Mouse (Mus musculus) kidney, embryonic 15.5 days (tissue): ENCODE results near the gene Agrp. TPM values are rescaled to one million over a fixed set of nuclear protein-coding genes. Genes with fewer than 3 reads are reported as not detected.
"Not testable (repeated sequence)": the region's sequence is repeated elsewhere in the genome, so short reads cannot be mapped to it uniquely, and the experiment has no call there.

Experiments
- ATAC-seq: fragments of 200-750 bp; cut with Nextera tagmentation; replicated peaks from 2 replicates; pipeline ENCODE4 v1.8.0; 2017; ENCODE audit warnings: moderate TSS enrichment; ENCODE audit not compliant: low FRiP score
- H3K27ac ChIP-seq: fragments of 300-500 bp; sonication (generic); 2 replicates; pipeline ENCODE4 v1.5.1; 2015; ENCODE audit warnings: mild to moderate bottlenecking, inconsistent platforms
- H3K27me3 ChIP-seq: fragments of 300-500 bp; sonication (generic); 2 replicates; pipeline ENCODE4 v1.6.1; 2015; ENCODE audit warnings: inconsistent platforms
- H3K36me3 ChIP-seq: fragments of 300-500 bp; sonication (generic); 2 replicates; pipeline ENCODE4 v1.6.1; 2015; ENCODE audit warnings: inconsistent platforms
- H3K4me1 ChIP-seq: fragments of 300-500 bp; sonication (generic); 2 replicates; pipeline ENCODE4 v1.6.1; 2015; ENCODE audit warnings: inconsistent platforms
- H3K4me2 ChIP-seq: fragments of 300-500 bp; sonication (generic); 2 replicates; pipeline ENCODE4 v1.6.1; 2015; ENCODE audit warnings: moderate library complexity, mild to moderate bottlenecking, inconsistent platforms
- H3K4me3 ChIP-seq: fragments of 300-500 bp; sonication (generic); replicated peaks from 2 replicates; pipeline ENCODE4 v1.5.1; 2015; ENCODE audit warnings: mild to moderate bottlenecking, inconsistent platforms
- H3K9ac ChIP-seq: fragments of 300-500 bp; sonication (generic); 2 replicates; pipeline ENCODE4 v1.6.1; 2015; ENCODE audit warnings: mild to moderate bottlenecking, inconsistent platforms
- H3K9me3 ChIP-seq: fragments of 300-500 bp; sonication (generic); replicated peaks from 2 replicates; pipeline ENCODE4 v1.6.1; 2016; ENCODE audit warnings: inconsistent platforms
- WGBS: fragments of 180-500 bp; shearing (Covaris S2); methylation state at CpG from one replicate; pipeline ENCODE4 v1.1.7; 2015; ENCODE audit warnings: mixed read lengths; 5-methylcytosine and 5-hydroxymethylcytosine counted together
- polyA plus RNA-seq: library from polyadenylated mRNA; unstranded; fragments of >200 nt; fragmentation: Nextera tagmentation; extraction: Ambion mirVana; gene quantifications from 2 replicates; pipeline ENCODE4 v1.2.1, GENCODE M21; 2015

Agrp gene
- polyA plus RNA-seq, 1 experiment from 2014 or later = 0.83 TPM

GRCm38 (mm10) chr8:105564573-105565229 is 72.5 kb downstream of the Agrp start:
- peak overlapping the region; percentile 80 for H3K4me2 ChIP-seq
- not testable (repeated sequence) for H3K27ac ChIP-seq, H3K9me3 ChIP-seq, ATAC-seq, H3K27me3 ChIP-seq
- H3K4me3 ChIP-seq = peak overlapping the region; percentile 93
- WGBS = 85% methylated on average over 9 of the region's 9 CpGs
- H3K4me1 ChIP-seq = peaks cover 25% of the 10 kb centered on the region
- H3K36me3 ChIP-seq = peaks cover 16% of the 10 kb centered on the region
- H3K9ac ChIP-seq = peak overlapping the region; percentile 89

DNA sequence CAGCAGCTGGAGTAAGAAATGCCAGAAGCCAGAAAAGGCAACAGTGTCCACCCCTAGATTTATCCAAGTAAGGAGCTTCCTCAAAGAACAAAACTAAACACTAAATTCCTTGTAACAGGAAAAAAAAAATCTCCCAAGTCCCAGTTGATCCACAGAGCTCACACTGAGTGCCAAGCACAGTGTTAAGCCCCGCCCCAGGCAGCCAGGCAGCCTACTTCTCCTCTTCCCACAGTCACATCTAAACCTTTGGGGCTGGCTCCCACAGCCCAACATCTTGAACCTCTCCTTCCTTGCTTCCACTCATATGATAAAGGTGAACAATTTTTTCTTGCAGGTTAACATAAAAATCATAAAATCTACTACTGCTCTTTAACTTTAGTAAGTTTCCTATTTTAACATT is 73.3 kb downstream of the Agrp start:
- ATAC-seq = no peak
- Histone ChIP-seq H3K27ac (no peak overlapping the region), H3K36me3 (peaks cover 20% of the 10 kb centered on the region), H3K9me3 (no peaks in the 10 kb centered on the region), H3K9ac (0 out of 2 replicates have a peak overlapping the region, but pooled peaks have one; percentile 17), H3K27me3 (0 out of 2 replicates have a peak, but pooled peaks cover 7% of the 10 kb centered on the region), H3K4me1 (peaks cover 25% of the 10 kb centered on the region), H3K4me2 (no peak overlapping the region), H3K4me3 (no peak overlapping the region)
- 94% methylated on average over 1 of the region's 1 CpGs for WGBS

DNA sequence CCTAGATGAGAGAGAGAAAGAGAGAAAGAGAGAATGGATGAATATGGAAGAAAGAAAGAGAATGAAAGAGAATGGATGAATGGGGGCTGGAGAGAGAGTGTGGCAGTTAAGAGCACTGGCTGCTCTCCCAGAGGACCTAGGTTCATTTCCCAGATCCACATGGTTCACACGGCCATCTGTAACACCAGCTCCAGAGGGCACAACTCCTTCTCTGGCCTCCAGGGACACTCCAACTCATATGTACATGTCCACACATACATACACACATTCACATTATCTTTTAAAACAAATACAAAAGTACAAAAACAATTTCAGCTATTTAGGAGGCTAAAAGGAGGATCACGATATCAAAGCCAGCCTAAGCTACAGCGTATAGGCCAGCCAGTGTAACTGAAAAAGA is 74.3 kb downstream of the Agrp start:
- peaks cover 25% of the 10 kb centered on the region for H3K4me1 ChIP-seq
- 86% methylated on average over 3 of the region's 3 CpGs for WGBS
- ATAC-seq = no peak
- H3K27me3 ChIP-seq = 0 out of 2 replicates have a peak, but pooled peaks cover 7% of the 10 kb centered on the region
- peaks cover 24% of the 10 kb centered on the region for H3K36me3 ChIP-seq
- H3K4me2 ChIP-seq = no peak overlapping the region
- H3K27ac ChIP-seq = no peak overlapping the region
- no peaks in the 10 kb centered on the region for H3K9me3 ChIP-seq
- H3K4me3 ChIP-seq = no peak overlapping the region
- no peak overlapping the region for H3K9ac ChIP-seq

- H3K9me3 ChIP-seq = no peaks in the 10 kb centered on the region
- no peaks in the 10 kb centered on the region for H3K4me1 ChIP-seq
- H3K27me3 ChIP-seq = no peaks in the 10 kb centered on the region
- H3K4me3 ChIP-seq = no peak overlapping the region
- 0 out of 2 replicates have a peak, but pooled peaks have one; percentile 31 for ATAC-seq
- 74% methylated on average over 3 of the region's 3 CpGs for WGBS
- no peak overlapping the region for H3K27ac ChIP-seq
- H3K36me3 ChIP-seq = peaks cover 14% of the 10 kb centered on the region
- H3K4me2 ChIP-seq = no peak overlapping the region
- H3K9ac ChIP-seq = no peak overlapping the region
Observed at GRCm38 (mm10) chr8:105555230-105555629, 82.0 kb downstream of the Agrp start.

DNA sequence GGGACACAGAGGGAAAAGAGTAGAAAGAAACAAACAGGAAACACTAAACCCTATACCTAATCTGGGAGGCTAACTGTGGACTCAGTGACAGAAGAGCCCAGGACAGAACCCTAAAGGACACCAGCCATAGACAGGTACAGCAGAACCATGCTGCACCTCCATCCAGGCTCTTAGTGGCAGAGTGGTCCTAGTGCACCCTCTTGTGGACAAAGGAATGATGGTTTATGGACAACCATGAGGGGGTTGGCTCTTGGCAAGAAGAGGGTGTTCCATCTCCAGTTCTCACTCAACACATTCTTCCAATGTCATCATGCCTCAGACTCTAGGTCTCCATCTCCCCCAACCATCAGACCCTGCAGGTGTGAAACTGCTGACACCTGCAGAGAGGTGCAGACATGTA is 83.1 kb downstream of the Agrp start:
- Histone ChIP-seq H3K4me2 (no peak overlapping the region), H3K9me3 (no peaks in the 10 kb centered on the region), H3K9ac (no peak overlapping the region), H3K27ac (no peak overlapping the region), H3K4me1 (no peaks in the 10 kb centered on the region), H3K36me3 (peaks cover 8% of the 10 kb centered on the region), H3K27me3 (no peaks in the 10 kb centered on the region), H3K4me3 (no peak overlapping the region)
- peak; percentile 79; the same call in 1 of the 2 replicates for ATAC-seq

DNA sequence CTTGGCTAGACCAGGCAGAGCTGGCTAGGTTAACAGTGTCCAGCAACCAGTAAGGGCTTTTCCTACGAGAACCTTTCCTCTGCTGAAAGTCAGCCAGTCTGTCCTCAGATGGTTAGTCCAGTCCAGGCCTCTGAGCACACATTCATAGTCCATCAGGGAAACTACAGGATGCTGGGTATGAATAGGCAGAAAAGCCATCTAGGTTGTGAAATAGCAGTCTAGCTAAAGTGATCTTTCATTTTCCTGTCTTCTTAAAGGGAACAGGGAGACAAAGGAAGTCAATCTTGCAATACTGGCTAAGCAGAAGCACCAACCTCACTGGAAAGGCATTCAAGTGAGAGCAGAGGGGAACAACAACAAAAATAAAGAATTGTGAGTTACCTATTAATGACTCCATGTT is 84.4 kb downstream of the Agrp start:
- no peak overlapping the region for H3K27ac ChIP-seq
- H3K4me3 ChIP-seq = no peak overlapping the region
- 76% methylated on average over 1 of the region's 1 CpGs for WGBS
- no peaks in the 10 kb centered on the region for H3K9me3 ChIP-seq
- no peak overlapping the region for H3K9ac ChIP-seq
- H3K36me3 ChIP-seq = peaks cover 3% of the 10 kb centered on the region; the same call in 1 of the 2 replicates
- no peak for ATAC-seq
- H3K4me2 ChIP-seq = no peak overlapping the region
- H3K4me1 ChIP-seq = no peaks in the 10 kb centered on the region
- no peaks in the 10 kb centered on the region for H3K27me3 ChIP-seq

DNA sequence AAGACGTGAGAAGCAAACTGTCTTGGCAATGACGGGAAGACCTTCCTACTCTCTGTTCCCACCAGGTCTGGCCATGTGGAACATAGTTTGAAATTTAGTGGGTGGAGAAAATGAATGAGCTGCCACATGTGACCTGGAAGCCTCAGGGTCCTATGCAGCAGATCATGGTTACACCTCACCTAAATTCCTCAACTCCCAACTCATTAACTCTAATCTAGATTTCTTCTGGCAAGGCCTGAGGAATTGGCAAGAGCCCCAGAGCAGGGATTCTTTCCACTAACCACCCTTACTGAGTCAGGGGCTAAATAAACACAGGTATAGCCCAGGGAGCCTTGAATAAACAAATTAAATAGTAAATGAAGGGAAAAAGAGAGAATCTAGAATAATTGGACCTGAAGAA is 85.2 kb downstream of the Agrp start:
- Histone ChIP-seq H3K27ac (no peak overlapping the region), H3K27me3 (no peaks in the 10 kb centered on the region), H3K9me3 (no peaks in the 10 kb centered on the region), H3K9ac (no peak overlapping the region), H3K36me3 (peaks cover 3% of the 10 kb centered on the region; the same call in 1 of the 2 replicates), H3K4me2 (no peak overlapping the region), H3K4me1 (peaks cover under 1% of the 10 kb centered on the region; the same call in 1 of the 2 replicates), H3K4me3 (no peak overlapping the region)
- no peak for ATAC-seq
- WGBS = 82% methylated on average over 2 of the region's 2 CpGs

DNA sequence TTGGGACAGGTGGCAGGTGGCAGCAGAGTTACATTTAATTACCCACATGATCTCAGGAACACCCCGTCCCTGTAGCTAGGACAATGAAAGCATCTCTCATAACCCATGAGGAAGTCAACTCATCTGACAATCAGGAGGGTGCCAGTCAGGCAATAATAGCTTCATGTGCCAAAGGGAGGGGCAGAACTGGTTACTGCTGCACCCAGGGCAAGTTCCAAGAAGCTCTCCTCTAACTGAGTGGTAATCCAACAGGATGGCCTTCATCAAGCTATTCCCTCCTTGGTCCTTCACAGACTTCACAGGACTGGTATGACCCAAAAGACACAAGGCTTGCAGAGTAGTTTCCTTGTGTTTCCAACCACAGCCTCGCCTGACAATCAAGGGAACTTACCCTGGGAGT is 87.1 kb downstream of the Agrp start:
- H3K4me1 ChIP-seq = peaks cover 17% of the 10 kb centered on the region
- no peak overlapping the region for H3K27ac ChIP-seq
- H3K4me2 ChIP-seq = no peak overlapping the region
- peaks cover 3% of the 10 kb centered on the region; the same call in 1 of the 2 replicates for H3K36me3 ChIP-seq
- no peak for ATAC-seq
- H3K9ac ChIP-seq = no peak overlapping the region
- no peaks in the 10 kb centered on the region for H3K27me3 ChIP-seq
- no peaks in the 10 kb centered on the region for H3K9me3 ChIP-seq
- WGBS = 75% methylated on average over 2 of the region's 2 CpGs
- H3K4me3 ChIP-seq = no peak overlapping the region

- H3K27ac ChIP-seq = no peak overlapping the region
- no peak for ATAC-seq
- H3K4me2 ChIP-seq = no peak overlapping the region
- no peak overlapping the region for H3K9ac ChIP-seq
- peaks cover 23% of the 10 kb centered on the region for H3K4me1 ChIP-seq
- 68% methylated on average over 1 of the region's 1 CpGs for WGBS
- H3K36me3 ChIP-seq = peaks cover 3% of the 10 kb centered on the region; the same call in 1 of the 2 replicates
- H3K27me3 ChIP-seq = no peaks in the 10 kb centered on the region
- no peaks in the 10 kb centered on the region for H3K9me3 ChIP-seq
- no peak overlapping the region for H3K4me3 ChIP-seq
Observed at GRCm38 (mm10) chr8:105549506-105549905, 87.7 kb downstream of the Agrp start.

GRCm38 (mm10) chr8:105546384-105547350 is 90.5 kb downstream of the Agrp start:
- Histone ChIP-seq H3K36me3 (peaks cover 6% of the 10 kb centered on the region), H3K4me3 (no peak overlapping the region), H3K27me3 (no peaks in the 10 kb centered on the region), H3K27ac (no peak overlapping the region), H3K9ac (no peak overlapping the region), H3K4me2 (no peak overlapping the region), H3K9me3 (no peaks in the 10 kb centered on the region), H3K4me1 (peaks cover 38% of the 10 kb centered on the region)
- WGBS = 66% methylated on average over 6 of the region's 6 CpGs
- no peak; the same call in 1 of the 2 replicates for ATAC-seq

GRCm38 (mm10) chr8:105545249-105545648 is 91.9 kb downstream of the Agrp start:
- peaks cover 7% of the 10 kb centered on the region for H3K36me3 ChIP-seq
- no peak overlapping the region for H3K4me3 ChIP-seq
- no peaks in the 10 kb centered on the region for H3K27me3 ChIP-seq
- no peaks in the 10 kb centered on the region for H3K9me3 ChIP-seq
- H3K4me2 ChIP-seq = no peak overlapping the region
- no peak overlapping the region for H3K9ac ChIP-seq
- no peak for ATAC-seq
- H3K4me1 ChIP-seq = peaks cover 38% of the 10 kb centered on the region
- 77% methylated on average over 3 of the region's 3 CpGs for WGBS
- H3K27ac ChIP-seq = peak overlapping the region; percentile 89
